Mouse (Mus musculus) heart, adult 2 months (tissue): ENCODE results near the gene Gm20708.

Experiments
- CTCF ChIP-seq: fragments of 200-600 bp; IDR thresholded peaks from 2 replicates; pipeline ENCODE4 v1.8.1; 2022; ENCODE audit warnings: antibody characterized with exemption, mild to moderate bottlenecking, moderate library complexity
- POLR2A ChIP-seq: fragments of 200-500 bp; IDR thresholded peaks from 2 replicates; pipeline ENCODE4 v1.6.1; 2011; ENCODE audit warnings: mild to moderate bottlenecking, low read depth, low read length, control low read depth; ENCODE audit not compliant: insufficient read depth

- TF ChIP-seq POLR2A (peak; percentile 37; the same call in 1 of the 2 replicates), CTCF (no peak)
Measured at GRCm38 (mm10) chr11:117828888-117829604, 19.6 kb downstream of the Gm20708 start.
